Mouse (Mus musculus) neural tube, embryonic 15.5 days (tissue): ENCODE measurements at regions not wholly inside any gene's neighbourhood (a gene's known extent, or its start where the extent isn't known, plus 50 kb on each side); places are given as distances from the start of the nearest gene placed in this dataset.

Experiments
- ATAC-seq: fragments of 200-750 bp; cut with Nextera tagmentation; 2 replicates; pipeline ENCODE4 v1.8.0; 2017; ENCODE audit warnings: mild to moderate bottlenecking, moderate TSS enrichment, moderate library complexity; ENCODE audit not compliant: low FRiP score
- H3K27ac ChIP-seq: fragments of 300-500 bp; sonication (generic); replicated peaks from 2 replicates; pipeline ENCODE4 v1.5.1; 2015; ENCODE audit warnings: mild to moderate bottlenecking, inconsistent platforms
- H3K27me3 ChIP-seq: fragments of 300-500 bp; sonication (generic); replicated peaks from 2 replicates; pipeline ENCODE4 v1.6.1; 2015; ENCODE audit warnings: inconsistent platforms
- H3K36me3 ChIP-seq: fragments of 300-500 bp; sonication (generic); 2 replicates; pipeline ENCODE4 v1.6.1; 2015; ENCODE audit warnings: inconsistent platforms
- H3K4me1 ChIP-seq: fragments of 300-500 bp; sonication (generic); 2 replicates; pipeline ENCODE4 v1.6.1; 2015; ENCODE audit warnings: inconsistent platforms
- H3K4me2 ChIP-seq: fragments of 300-500 bp; sonication (generic); 2 replicates; pipeline ENCODE4 v1.6.1; 2015; ENCODE audit warnings: inconsistent platforms, mild to moderate bottlenecking, moderate library complexity
- H3K4me3 ChIP-seq: fragments of 300-500 bp; sonication (generic); replicated peaks from 2 replicates; pipeline ENCODE4 v1.5.1; 2015; ENCODE audit warnings: mild to moderate bottlenecking, inconsistent platforms
- H3K9ac ChIP-seq: fragments of 300-500 bp; sonication (generic); replicated peaks from 2 replicates; pipeline ENCODE4 v1.6.1; 2015; ENCODE audit warnings: mild to moderate bottlenecking, inconsistent platforms
- H3K9me3 ChIP-seq: fragments of 300-500 bp; sonication (generic); replicated peaks from 2 replicates; pipeline ENCODE4 v1.6.1; 2016; ENCODE audit warnings: inconsistent platforms
- WGBS: fragments of 180-500 bp; shearing (Covaris S2); methylation state at CpG from one replicate; pipeline ENCODE4 v1.1.7; 2015; ENCODE audit warnings: mixed read lengths; 5-methylcytosine and 5-hydroxymethylcytosine counted together

DNA sequence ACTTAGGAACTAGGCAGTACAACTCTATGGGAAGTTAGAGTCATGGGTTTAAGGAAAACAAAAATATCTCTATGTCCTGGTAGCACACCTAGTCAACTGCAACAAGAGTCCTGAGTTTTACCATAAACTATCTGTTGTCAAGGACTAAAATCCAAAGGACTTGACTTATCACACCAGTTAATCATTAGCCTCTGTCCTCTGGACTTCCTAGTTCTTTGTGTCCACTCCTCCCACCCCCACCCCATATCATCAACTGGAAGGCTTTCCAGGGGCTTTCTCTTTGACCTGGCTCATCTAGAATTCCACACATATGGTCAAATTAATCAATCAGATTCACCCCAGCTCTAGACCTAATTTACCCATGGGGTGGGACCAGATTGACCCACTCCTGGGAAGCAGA lies 78.6 kb upstream of the Fn1 start:
- ATAC-seq = no peak
- Histone ChIP-seq H3K4me2 (no peak overlapping the region), H3K27ac (no peak overlapping the region), H3K9me3 (no peaks in the 10 kb centered on the region), H3K4me3 (no peak overlapping the region), H3K4me1 (no peaks in the 10 kb centered on the region), H3K27me3 (no peaks in the 10 kb centered on the region), H3K9ac (no peak overlapping the region), H3K36me3 (no peaks in the 10 kb centered on the region)

DNA sequence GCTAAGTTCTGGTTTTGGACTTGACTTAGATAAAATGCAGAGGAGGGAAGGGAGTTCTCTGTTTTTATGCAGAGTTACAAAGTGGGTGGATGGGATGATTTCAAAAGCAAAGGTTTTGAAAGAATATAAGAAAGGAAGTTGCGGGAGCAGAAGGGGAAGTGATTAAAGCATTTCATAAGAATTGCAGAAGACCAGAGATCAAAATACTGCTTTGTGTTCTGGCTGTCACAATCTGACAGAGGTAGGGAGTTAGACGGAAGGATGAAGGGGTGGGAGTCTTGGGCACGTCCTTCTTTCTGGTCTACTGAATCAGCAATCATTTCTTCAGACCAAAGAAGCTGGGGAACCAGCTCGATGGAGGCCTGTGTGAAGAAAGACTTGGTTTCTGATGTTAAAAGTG lies 78.0 kb upstream of the Fn1 start:
- H3K4me1 ChIP-seq = no peaks in the 10 kb centered on the region
- ATAC-seq = no peak
- H3K9me3 ChIP-seq = no peaks in the 10 kb centered on the region
- H3K27me3 ChIP-seq = no peaks in the 10 kb centered on the region
- H3K4me3 ChIP-seq = no peak overlapping the region
- no peak overlapping the region for H3K4me2 ChIP-seq
- H3K27ac ChIP-seq = no peak overlapping the region
- no peak overlapping the region for H3K9ac ChIP-seq
- no peaks in the 10 kb centered on the region for H3K36me3 ChIP-seq
- 90% methylated on average over 4 of the region's 4 CpGs for WGBS

DNA sequence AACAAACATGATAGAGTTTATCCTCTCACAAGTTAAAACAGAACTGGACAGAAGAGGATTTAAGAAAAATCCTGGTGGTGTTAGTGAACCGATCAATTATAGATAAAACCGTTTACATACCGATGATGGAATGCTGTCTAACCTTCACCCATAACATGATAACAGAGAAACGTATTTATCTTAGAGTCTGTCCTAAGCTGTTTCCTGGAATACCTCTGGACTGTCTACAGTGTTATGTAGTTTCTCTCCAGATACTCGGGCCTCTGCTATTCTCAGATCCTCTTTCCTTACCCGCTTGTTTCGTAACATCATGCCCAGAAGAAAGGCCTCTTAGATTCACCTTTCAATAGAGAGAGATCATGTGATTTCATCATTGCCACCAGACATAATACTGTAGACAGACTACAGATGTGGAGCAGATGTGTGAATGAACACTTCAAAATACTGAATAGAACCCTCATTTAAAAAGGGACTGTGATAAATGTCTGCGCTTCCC lies 75.9 kb upstream of the Fn1 start:
- H3K27ac ChIP-seq = no peak overlapping the region
- no peaks in the 10 kb centered on the region for H3K9me3 ChIP-seq
- H3K4me1 ChIP-seq = no peaks in the 10 kb centered on the region
- 90% methylated on average over 8 of the region's 8 CpGs for WGBS
- H3K4me2 ChIP-seq = no peak overlapping the region
- no peaks in the 10 kb centered on the region for H3K27me3 ChIP-seq
- no peak for ATAC-seq
- H3K4me3 ChIP-seq = no peak overlapping the region
- no peak overlapping the region for H3K9ac ChIP-seq
- no peaks in the 10 kb centered on the region for H3K36me3 ChIP-seq

DNA sequence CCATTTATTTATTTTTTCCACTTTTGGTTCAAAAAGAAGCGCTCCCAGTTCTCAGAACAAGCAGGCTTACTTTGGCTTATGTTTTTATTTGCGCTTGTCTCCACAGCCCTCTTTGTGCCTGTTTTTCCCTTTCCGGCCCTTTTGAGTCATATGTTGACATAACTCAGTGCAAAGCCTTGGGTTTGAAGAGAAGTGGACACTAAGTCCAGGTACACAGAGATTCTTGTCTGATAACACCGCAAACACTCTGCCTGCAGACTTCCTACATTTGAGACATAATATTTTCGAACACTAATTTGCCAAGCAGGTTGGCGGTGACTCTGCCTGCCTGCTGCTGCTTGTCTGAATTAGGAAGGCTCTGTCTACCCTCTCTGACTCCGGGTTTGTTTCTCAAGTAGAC lies 70.8 kb upstream of the Fn1 start:
- Histone ChIP-seq H3K4me3 (no peak overlapping the region), H3K9ac (no peak overlapping the region), H3K36me3 (no peaks in the 10 kb centered on the region)

DNA sequence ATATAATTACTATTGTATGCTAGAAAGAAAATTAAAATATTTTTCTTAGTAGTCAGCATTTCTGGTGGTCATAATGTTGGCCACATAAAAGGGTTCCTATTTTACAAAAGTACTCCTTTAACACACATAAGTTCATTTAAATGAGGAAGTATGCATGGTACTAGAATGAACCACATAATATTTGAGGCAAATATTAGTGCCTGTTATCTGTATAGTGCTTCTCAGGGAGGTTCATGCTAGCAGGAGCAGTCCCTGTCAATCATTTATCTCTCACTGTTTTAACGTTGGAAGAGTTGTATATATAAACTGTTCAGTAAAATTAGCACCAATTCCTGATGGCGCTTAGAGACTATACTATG lies 70.0 kb upstream of the Fn1 start:
- no peak overlapping the region for H3K4me3 ChIP-seq
- H3K4me1 ChIP-seq = no peaks in the 10 kb centered on the region
- ATAC-seq = no peak
- no peak overlapping the region for H3K9ac ChIP-seq
- no peak overlapping the region for H3K27ac ChIP-seq
- no peaks in the 10 kb centered on the region for H3K36me3 ChIP-seq
- WGBS = 66% methylated on average over 2 of the region's 2 CpGs
- H3K9me3 ChIP-seq = no peaks in the 10 kb centered on the region
- no peak overlapping the region for H3K4me2 ChIP-seq
- H3K27me3 ChIP-seq = no peaks in the 10 kb centered on the region

More for the DNA sequence above, 70.8 kb upstream of the Fn1 start:
- Histone ChIP-seq H3K9me3 (no peaks in the 10 kb centered on the region), H3K4me2 (no peak overlapping the region), H3K27me3 (no peaks in the 10 kb centered on the region), H3K4me1 (no peaks in the 10 kb centered on the region), H3K27ac (no peak overlapping the region)
- no peak for ATAC-seq
- 72% methylated on average over 7 of the region's 7 CpGs for WGBS

DNA sequence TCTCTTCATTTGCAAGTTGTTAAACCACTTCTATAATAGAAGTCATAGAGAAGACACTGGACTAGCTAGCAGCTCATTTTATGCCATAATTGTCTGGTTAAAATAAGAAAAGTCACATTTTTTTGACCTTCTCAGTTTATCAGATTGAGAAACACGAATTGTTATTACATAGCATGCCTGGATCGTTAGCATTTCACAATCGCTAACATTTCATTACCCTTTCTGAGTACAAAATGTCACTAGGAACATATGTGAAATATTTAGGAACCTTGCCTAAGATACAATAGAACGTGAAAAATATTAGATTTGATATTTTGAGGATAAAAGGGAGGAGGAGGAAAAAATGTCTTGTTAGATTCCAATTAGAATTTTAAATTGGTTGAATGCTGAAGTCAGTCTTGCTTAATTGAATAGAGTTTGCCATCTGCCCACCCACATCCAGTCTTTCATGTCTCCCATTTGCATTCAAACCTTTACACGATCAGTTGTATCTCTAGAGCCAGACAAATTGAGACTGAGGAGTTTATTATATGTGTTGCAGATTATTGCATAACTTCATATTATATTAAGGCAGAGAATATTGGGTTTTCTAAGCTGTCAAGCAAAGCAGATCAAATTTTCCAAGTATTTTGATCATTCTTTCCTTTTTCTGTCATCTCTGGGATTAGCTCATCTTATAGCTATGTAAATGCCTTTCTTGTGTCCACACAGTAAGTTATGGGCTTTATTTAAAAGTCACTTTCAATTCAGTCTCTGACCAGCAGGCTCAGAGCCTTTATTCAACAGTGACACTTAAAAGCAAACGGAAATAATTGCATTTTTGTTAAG lies 69.4 kb upstream of the Fn1 start:
- 66% methylated on average over 6 of the region's 6 CpGs for WGBS
- Histone ChIP-seq H3K4me1 (no peaks in the 10 kb centered on the region), H3K4me3 (no peak overlapping the region), H3K27me3 (no peaks in the 10 kb centered on the region), H3K9me3 (no peaks in the 10 kb centered on the region), H3K27ac (no peak overlapping the region), H3K4me2 (no peak overlapping the region), H3K9ac (no peak overlapping the region), H3K36me3 (no peaks in the 10 kb centered on the region)
- no peak for ATAC-seq
